Mouse (Mus musculus) left cerebral cortex, postnatal 36 days (tissue): ENCODE measurements at regions not wholly inside any gene's neighbourhood (a gene's known extent, or its start where the extent isn't known, plus 50 kb on each side); places are given as distances from the start of the nearest gene placed in this dataset.
"Not testable (repeated sequence)": the region's sequence is repeated elsewhere in the genome, so short reads cannot be mapped to it uniquely, and the experiment has no call there.

Source experiments
- DNase-seq, 2 experiments: peaks; one replicate each; pipeline ENCODE4 v3.0.0; 2021 to 2022; ENCODE audit warnings: low spot score in 2 of 2, mixed read lengths in 1 of 2
- intact Hi-C: fragments of 180-260 bp; cut with DNase I; formaldehyde crosslinking; loops from one replicate; pipeline ENCODE4 v1.15.1; 2025

DNA sequence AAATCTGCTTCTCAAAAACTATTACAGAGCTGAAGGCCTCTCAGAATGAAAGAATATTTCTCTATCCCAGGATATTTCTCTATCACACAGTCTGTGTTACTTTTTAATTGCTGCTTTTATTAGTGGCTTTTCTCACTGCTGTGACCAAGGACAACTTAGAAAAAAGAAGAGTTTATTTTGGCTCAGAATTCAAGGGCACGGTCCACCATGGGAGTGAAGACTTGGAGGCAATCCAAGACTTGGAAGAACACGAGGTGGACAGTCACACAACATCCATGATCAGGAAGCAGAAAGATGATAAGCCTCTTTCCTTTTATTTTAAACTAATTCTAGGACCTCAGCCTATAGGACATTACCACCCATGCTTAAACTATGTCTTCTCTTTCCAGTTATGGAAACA lies 561.5 kb downstream of the Pdcd6ip start:
- DNase-seq = no peak
- intact Hi-C loops = no loop called here

DNA sequence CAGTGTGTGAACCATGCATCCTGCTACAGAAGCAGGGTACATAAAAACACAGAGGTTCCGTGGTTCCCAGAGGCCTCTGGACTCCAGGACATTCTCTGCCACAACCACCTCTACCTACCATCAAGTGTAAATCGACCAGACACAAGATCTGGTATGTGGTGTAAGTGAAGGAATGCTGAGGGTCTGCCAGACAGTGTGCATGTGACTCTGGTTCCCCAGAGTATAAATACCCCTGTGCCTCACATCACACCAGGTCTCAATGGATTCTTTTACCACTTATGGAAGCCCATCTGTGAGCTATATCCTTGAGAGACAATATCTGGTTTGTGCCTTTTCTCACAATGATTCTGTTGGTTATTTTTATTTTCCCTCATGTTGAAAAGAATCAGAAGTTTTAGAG lies 563.0 kb downstream of the Pdcd6ip start:
- intact Hi-C loops = no loop called here

DNA sequence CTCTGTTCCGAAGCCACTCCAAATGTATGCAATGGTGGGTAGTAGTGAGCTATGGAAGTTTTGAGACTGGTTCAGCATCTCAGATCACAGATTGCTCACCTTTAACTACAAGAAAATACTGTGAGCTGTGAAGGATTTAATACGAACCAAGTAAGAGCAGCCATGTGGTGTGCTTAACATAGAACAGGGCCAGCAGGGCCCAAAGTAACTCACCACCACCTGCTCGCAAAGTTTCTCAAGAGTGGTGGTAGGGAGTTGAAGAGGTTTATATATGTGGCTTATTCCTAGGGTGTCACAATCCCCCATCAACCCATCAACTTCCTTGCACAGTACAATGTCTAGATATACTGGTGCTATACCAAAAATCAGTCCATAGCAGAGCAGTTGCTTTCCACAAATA lies 573.4 kb downstream of the Pdcd6ip start:
- intact Hi-C loops = no loop called here
- DNase-seq = no peak

More for the DNA sequence above, 563.0 kb downstream of the Pdcd6ip start:
- no peak for DNase-seq

DNA sequence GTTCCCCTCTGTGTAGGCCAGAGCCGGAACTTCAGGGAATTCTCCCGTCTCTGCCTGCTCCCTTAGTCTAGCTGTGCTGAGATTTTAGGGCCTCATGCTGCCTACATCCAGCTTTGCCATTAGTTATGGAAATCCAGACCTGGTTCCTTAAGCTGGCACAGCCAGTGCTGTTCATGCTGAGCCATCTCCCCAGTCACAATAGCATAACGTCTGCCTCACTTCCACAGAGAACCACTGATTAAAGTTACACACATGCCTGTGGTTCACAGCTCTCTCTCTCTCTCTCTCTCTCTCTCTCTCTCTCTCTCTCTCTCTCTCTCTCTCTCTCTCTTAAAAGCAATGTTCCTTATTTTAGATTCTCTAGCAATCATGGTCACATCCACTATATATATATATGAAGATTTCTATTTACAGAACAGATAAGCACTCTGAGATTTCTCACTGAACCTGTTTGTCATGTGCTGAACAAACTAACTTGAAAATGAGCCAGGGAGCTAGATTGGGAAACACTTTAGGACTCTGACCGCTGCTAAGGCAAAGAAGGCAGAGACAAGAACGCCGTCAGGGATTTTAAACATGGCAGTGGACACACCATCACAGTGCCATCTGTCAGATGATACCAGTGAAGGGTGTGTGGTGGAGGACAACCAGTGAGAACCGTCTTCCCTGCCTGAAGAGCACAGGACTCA lies 584.9 kb downstream of the Pdcd6ip start:
- intact Hi-C loops = no loop called here
- DNase-seq = no peak

DNA sequence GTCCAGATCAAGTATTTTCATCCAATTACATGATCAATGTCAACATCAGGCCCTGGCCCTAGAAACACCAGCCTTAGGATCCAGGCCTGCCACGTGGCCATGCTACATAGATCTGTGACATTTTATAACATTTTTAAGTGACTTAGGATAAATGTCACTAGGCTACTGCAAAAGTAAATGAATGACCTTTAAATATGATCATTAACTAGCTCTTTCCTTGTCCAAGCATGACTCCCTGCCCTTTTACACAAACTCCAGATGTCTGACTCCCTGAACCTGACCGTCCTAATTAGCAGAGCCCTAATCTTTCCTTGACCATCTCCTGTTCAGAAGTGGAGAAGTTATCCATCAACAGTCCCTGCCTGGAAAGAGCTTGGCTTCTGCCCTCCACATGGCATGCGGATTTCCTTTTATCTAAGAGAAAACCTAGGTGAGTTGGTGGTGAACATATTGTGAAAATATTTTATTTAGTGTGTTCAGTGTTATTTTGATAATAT lies 585.8 kb downstream of the Pdcd6ip start:
- intact Hi-C loops = no loop called here
- no peak for DNase-seq

DNA sequence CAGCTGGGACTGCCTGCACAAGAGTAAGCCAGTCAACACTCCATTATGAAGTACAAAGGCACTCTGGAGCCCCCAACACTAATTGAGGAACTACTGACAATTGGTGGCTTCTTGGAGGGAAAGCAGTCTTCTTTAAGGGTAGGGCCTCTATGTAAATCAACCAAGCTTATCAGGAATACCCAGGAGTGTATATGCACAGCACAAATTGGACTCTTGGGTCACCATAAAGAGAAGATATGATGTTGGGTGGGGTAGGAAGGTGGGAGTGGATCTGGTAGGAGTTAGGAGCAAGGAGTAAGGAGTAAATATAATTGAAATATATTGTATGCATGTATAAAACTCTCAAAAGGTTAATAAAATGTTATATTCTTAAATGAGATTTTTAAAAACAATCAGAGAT lies 587.7 kb downstream of the Pdcd6ip start:
- no peak for DNase-seq
- intact Hi-C loops = no loop called here

DNA sequence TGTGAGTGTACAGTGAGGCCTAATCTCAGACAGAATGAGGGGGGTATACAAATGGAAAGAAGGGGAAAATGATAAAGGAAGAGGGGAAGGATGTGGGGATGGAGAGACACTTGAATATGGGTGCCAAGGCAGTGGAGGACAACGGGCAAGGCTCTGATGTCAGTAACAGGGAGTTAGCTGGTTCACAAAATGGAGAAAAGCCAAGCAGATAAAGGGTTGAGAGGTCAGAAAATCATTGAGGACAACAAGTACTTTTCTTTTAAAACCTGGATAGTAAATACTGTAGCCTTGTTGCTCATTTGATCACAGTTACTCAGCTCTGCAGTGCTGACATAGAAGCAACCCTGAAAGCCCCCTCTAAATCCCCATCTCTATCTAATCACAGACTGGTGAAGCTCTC lies 588.3 kb downstream of the Pdcd6ip start:
- DNase-seq = no peak
- intact Hi-C loops = no loop called here

DNA sequence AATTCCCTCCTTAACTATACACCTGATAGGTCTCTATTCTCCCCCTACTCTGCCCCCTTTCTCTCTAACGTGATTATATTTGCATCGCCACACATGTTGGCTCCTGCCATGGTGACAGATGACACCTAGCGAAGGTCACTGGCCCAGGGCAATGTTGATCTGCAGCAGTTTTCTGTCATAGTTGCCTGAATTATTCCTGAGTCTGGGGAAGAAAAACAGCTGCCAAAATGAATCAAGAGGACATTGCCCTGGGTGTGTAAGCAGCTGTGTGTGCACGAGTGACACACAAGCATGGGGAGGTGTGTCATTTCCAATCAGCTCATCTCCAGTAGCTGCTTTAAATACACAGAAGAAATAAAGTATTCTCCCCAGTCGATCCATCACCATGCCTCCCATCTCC lies 592.5 kb downstream of the Pdcd6ip start:
- DNase-seq = no peak
- intact Hi-C loops = no loop called here

DNA sequence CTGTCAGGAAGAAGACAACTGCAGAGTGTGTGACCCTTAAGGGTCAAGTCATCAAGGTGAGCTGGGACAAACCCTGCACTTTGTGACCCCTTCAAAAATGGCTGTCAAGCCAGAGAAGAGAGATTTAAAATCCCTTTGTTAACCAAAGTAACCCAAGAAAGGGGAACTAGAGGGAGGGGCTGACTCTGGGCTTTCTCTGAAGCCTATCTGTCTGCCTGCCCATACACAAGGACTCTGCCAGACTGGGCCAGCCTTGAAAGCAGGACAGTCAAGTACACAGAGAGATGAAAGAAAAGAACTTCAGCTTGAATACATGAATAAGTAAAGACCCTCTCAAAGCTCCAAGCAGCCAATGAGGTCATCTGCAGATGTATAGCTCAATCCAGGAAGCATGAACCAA lies 595.3 kb downstream of the Pdcd6ip start:
- DNase-seq = no peak
- intact Hi-C loops = no loop called here

DNA sequence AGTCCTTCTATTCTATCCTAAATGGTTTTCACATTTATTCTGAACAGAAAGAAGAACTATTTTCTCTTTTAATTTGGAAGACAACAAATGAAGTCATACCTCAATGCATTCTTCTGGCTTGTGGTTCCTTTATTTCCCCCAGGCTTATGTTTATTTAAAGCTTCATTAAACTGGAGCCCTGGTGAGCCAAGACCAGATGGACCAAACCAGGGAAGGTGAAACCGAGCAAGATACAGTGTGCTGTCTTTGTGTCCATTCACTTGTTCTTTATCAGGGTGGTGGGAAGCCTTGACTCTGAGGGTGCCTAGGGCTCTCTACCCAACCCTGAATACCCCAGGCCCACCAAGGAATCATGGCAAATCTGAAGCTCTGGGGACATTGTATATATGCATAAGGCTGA lies 606.3 kb downstream of the Pdcd6ip start:
- DNase-seq = no peak
- intact Hi-C loops = no loop called here

DNA sequence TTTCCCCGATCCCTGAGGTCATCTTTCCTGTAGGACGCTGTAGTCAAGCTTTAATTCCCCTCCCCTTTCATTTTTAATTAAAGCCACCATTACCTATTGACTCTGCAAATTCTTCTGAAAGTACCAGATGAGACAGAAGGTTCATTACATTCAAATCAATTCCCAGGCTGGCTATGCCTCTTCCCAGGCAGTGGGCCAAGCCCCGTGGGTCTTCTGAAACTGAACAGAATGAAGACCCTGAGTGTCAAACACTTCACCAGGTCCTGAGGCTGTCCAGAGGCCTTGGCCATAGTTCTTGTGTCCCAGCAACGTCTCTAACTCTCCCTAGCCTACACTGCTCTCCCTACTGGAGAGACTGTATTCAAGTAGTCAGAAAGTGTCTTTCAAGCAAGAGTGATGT lies 607.4 kb downstream of the Pdcd6ip start:
- intact Hi-C loops = no loop called here
- DNase-seq = no peak

DNA sequence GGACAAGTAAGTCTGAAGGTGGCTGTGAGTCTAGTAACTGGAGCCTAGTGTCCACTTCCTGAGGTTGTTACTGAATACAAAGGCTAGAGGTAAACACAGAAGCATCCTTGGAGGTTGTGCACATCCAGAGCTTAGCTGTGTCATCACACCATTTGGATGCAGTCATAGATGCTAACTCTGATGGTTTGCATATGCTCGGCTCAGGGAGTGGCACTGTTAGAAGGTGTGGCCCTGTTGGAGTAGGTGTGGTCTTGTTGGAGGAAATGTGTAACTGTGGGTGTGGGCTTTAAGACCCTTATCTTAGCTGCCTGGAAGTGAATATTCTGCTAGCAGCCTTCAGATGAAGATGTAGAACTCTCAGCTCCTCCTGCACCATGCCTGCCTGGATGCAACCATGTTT lies 612.6 kb downstream of the Pdcd6ip start:
- DNase-seq, intact Hi-C loops: not testable (repeated sequence)

DNA sequence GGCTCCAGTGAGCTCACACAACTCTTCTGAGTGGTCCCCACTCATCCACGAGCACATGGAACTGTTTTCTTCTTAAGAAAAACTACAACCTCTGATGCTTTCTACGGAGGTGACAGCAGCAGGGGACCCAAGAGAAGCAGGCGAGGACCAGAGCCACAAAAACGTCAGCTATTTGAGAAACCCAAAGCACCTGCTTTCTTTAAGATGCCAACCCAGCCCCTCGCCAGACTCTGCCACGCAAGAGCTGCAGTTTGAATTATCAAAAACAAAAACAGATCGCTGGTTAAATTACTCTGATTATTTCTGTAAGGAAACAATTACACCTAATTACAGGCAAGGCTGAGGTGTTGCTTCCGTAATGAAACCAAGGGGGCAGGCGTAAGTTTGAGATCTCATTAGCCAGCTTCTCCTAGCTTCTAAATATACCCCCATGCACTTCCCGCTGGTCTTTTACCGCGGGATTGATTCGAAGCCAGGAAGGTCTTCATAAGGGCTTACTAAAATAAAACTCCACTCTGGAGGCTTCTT lies 614.1 kb downstream of the Pdcd6ip start:
- intact Hi-C loops = no loop called here
- DNase-seq = no peak

DNA sequence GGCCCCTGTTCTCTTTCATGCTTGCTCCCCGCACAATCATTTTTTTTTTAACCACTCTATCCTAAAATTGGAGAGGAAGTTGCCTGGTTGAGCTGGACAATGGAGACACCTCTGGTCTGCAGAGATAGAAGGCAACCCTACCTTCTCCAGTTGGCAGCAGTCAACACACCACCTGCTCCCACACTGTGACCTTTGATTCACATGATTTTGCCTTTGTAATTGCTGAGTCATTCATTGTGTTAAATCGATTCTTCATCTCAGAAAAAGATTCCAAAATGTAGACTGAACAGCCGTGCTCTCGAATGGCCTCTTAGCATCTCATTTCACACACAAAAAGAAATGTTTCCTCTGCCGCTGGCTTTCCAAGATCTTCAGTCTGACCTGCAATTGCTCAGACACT lies 616.2 kb downstream of the Pdcd6ip start:
- DNase-seq = no peak
- intact Hi-C loops = no loop called here

DNA sequence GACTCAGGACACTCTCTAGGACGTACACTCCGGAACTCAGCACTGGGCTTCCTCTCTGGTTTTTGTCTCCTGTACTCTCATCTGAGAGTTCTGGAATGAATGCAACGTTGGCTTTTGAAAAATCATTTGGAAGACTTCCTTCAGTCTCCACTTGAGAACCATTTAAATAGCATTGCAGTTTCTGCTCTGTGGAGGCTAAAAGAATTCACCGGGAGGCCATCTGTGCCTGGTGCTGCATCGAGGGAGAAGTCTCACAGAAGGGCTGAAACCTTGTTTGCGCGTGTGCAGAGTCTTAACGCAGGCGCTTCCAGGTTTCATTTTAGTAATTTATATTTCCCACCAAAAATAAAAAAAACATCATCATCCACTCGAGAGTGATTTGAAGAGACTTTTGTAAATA lies 620.3 kb downstream of the Pdcd6ip start:
- DNase-seq = peak; percentile 47 to 61
- intact Hi-C loops = no loop called here

DNA sequence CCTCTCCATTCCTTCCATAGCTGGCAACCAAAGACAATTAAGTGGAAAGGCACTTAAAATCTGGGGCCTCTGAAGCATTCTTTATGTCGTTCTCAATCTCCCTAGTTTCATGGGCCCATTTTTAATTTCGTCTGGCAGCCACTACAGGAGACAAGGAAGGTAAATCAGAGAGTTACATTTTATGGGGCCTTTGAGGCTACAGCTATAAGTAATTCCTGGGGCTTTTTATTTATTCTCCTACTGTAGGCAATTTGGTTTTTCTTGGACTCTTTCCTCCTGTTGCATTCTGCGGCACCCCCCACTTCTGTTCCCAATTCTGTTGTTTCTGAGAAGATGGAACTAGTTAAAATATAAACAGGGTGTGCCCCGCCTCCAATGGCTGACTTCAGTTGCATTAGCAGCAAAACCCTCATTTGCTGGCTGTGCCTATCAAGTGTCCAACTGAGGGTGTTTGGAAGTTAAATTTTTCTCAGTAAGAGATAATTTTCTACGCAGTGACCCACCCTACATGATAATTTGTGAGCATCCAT lies 622.7 kb downstream of the Pdcd6ip start:
- no peak for DNase-seq
- intact Hi-C loops = no loop called here

DNA sequence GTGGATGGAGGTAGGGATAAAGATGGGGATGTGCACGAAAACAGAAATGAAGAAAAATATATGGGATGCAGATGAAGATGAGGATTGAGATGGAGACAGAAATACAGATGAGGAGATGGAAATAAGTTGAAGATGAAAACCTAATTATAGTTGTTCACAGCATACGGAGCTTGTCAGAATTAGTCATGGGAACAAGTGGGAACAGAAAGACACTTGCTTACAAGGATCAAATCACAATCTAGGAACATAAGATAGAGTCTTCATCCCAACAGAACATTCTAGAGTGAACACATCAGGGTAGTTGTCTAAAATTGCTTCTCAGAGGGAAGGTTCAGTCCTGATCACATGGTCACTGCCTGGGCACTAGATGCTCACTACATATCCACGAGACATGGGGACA lies 633.2 kb downstream of the Pdcd6ip start:
- intact Hi-C loops = no loop called here
- no peak for DNase-seq

DNA sequence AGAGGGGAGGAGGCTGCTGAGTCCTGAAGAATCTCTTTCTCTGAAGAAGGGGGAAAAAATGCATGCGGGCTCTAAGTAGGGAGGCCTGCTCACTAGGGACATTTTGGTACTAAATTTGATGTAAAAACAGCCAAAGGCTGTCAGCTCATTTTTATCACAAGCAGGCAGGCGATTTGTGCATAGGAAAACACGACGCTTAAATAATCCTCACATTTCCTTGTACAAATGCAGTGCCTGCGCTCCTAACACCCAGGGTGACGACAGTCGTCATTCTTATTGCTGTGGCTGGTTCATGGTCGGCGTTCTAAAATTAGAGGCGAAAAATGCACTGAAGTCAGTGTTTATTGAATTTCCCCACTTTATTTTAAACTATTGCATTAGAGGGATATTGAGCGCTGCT lies 650.6 kb downstream of the Pdcd6ip start:
- intact Hi-C loops = no loop called here
- no peak for DNase-seq

DNA sequence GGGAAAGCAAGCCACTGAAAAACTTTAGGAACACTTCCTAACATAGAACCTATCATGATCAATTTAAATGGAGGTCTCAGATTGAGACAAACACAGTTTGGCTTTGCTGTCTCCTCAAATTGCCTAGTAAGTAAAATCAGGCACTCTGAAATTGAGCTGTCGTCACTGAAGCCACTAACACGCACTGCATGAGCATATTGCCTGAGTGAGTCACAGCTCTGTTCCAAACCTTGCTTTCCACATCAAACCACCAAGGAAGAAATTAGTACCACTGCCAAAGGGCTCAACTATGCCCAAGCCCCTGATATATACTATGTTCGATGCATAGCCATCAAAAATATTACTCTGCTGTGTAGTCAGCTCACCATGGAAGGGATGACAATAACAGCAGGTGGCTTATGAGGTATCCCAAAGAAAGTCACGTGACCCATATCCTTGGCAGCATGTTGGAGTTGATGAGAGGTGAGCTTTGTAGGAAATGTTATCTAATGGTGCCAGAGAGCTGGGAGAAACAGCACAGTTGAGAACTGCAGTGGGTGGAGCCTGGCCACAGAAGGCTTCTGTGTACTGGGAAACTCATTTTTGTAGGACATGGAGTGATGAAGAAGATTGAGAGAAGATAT lies 663.4 kb downstream of the Pdcd6ip start:
- DNase-seq = peak in 1 of 2 experiments; percentile 35
- intact Hi-C loops = no loop called here

DNA sequence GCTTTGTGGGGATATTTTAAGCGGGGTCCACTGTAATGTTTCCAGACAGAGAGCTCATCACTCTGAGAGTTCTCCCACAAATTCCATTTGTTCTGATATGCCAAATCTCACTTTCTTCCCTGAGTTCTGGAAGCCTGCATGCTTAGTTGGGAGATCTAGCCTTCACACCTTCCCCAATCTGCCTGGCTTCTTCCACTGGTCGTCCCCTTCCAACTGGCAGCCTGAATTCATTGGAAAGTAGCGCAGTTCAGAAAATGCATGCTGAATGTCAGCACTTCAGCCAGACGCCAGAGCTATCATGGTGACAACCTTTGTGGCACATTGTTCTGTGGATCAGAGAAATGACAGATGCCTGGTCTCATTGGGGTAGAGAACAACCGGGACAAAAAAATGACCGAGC lies 667.2 kb downstream of the Pdcd6ip start:
- no peak for DNase-seq
- intact Hi-C loops = no loop called here

DNA sequence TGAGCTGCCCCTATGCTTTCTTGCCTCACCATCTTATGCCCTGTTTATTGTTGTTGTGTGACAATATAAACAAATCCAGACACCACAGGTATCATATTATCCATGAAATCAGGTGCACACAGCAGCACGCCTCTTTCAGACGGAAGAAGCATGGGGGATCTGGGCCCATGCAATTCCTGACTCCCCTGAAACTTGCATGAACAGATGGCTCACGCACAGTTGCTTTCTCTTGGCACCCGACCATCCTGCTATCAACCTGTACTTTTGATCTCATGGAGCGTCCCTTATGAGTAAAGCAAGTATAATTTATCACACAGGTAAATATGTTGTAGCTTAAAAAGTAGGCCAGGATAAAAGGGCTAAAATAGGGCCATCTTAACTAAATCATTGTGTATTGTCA lies 674.1 kb downstream of the Pdcd6ip start:
- intact Hi-C loops = no loop called here
- no peak for DNase-seq
